Mouse (Mus musculus): ENCODE measurements around the gene Calhm2.

Calhm2 gene

DNA sequence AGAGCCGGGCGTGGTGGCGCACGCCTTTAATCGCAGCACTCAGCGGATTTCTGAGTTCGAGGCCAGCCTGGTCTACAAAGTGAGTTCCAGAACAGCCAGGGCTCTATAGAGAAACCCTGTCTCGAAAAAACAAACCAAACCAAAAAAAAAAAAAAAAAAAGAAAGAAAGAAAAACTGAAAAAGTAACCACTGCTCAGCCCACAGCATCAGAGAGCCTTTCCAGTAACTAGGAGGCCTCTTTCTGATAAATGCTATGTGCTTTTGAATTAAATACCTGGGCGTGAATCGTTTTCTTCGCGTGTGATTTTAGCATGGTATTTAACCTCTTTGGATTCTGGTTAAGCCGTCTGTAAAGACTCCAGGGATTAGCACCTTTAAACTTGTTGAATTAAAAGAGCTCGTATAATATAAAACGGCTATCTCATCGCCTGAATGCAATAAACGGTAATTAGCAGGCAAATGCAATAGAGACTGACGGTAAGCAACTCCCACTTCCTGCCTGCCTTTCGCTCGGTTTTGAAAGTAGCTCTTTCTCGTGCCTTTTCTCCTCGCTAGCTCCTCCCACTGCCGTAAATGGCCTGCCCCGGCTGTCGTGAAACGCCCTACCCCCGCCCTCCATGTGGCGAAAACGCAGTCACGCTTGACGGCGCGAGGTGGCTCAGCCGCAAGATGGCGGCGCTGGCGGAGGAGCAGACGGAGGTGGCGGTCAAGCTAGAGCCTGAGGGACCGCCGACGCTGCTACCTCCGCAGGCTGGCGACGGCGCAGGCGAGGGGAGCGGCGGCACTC, 70.8 kb downstream of the Calhm2 start, which contains the start of gene Taf5:
TSS of gene Taf5 (plus strand) at position 651 of the 787 bp plus-strand sequence.
- DNase-seq: peak; percentile 97

DNA sequence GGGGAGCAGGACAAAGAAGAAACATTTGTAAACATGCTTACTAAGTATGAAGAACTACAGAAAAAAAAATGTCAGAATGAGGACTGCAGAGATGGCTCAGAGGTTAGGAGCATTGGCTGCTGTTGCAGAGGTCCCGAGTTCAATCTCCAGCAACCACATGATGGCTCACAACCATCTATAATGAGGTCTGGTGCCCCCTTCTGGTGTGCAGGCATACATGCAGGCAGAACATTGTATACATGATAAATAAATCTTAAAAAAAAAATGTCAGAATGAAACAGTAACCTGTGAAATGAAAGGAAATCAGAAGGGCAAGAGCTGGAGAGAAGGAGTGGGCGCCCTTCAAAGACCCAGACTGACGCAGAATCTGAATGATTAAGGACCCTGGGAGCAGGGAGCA, 72.2 kb downstream of the Calhm2 start:
- no peak for DNase-seq

DNA sequence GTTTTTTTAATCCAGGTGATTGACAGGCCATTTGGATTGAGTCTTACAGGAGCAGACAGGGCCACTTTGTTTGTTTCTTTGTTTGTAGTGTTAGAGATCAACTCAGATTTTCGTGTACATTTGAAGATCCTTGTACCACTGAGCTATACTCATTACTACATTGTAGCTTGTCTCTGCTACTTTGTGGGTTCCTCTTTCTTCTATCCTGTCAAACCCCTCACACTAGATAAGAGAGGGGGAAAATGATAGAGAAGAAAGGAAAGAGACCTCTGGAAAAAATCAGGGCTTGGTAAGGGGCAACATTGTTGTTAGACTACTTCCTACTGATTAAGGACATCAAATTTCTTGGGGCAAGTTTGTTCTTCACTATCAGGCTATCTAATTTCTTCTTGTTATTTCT, 80.4 kb downstream of the Calhm2 start:
- DNase-seq: no peak
